Mouse (Mus musculus): ENCODE data around the gene Tmc3.

DNA sequence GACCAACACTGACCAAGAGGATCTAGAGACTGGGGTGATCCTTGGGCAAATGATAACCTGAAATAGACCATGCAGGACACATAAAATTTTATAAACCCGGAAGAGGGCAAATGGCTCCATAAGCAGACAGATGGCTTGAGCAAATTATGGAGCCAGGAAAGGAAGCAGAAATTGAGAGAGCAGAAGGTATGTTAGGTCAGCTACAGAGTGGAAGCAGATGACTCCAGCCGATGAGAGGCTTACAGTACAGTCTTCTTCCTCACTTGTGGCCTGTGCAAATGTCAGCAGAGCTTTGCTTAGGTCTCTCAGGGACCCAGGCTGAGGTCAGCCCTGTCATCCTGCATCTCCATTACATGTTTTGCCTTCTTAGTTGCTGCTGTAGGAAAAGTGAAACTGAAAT lies 15.9 kb upstream of the Tmc3 start:
- no peak for TF ChIP-seq CTCF (IDR thresholded peaks at IDR 0.05; ENCODE audit: low read depth, low read length)
- no peak for TF ChIP-seq GATA2 (IDR thresholded peaks at IDR 0.05; ENCODE audit: borderline replicate concordance, low read depth, low read length)
